Mouse (Mus musculus) heart, embryonic 15.5 days (tissue): ENCODE measurements around the gene Slc25a25. TPM values are rescaled to one million over a fixed set of nuclear protein-coding genes. Genes with fewer than 3 reads are reported as not detected.

Source experiments
- ATAC-seq: fragments of 200-750 bp; cut with Nextera tagmentation; replicated peaks from 2 replicates; pipeline ENCODE4 v1.8.0; 2017; ENCODE audit warnings: low read depth, moderate TSS enrichment; ENCODE audit not compliant: insufficient number of reproducible peaks, insufficient read depth, low FRiP score
- H3K27ac ChIP-seq: fragments of 300-500 bp; sonication (generic); 2 replicates; pipeline ENCODE4 v1.5.1; 2015; ENCODE audit warnings: mild to moderate bottlenecking, inconsistent platforms
- H3K27me3 ChIP-seq: fragments of 300-500 bp; sonication (generic); 2 replicates; pipeline ENCODE4 v1.6.1; 2015; ENCODE audit warnings: inconsistent platforms
- H3K36me3 ChIP-seq: fragments of 300-500 bp; sonication (generic); 2 replicates; pipeline ENCODE4 v1.6.1; 2015; ENCODE audit warnings: mild to moderate bottlenecking, inconsistent platforms
- H3K4me1 ChIP-seq: fragments of 300-500 bp; sonication (generic); replicated peaks from 2 replicates; pipeline ENCODE4 v1.6.1; 2015; ENCODE audit warnings: inconsistent platforms
- H3K4me2 ChIP-seq: fragments of 300-500 bp; sonication (generic); 2 replicates; pipeline ENCODE4 v1.6.1; 2015; ENCODE audit warnings: inconsistent platforms, mild to moderate bottlenecking, moderate library complexity
- H3K4me3 ChIP-seq: fragments of 300-500 bp; sonication (generic); 2 replicates; pipeline ENCODE4 v1.5.1; 2015; ENCODE audit warnings: mild to moderate bottlenecking, inconsistent platforms
- H3K9ac ChIP-seq: fragments of 300-500 bp; sonication (generic); 2 replicates; pipeline ENCODE4 v1.6.1; 2015; ENCODE audit warnings: mild to moderate bottlenecking, inconsistent platforms
- H3K9me3 ChIP-seq: fragments of 300-500 bp; sonication (generic); replicated peaks from 2 replicates; pipeline ENCODE4 v1.6.1; 2016; ENCODE audit warnings: inconsistent platforms
- WGBS: fragments of 180-500 bp; shearing (Covaris S2); methylation state at CpG from one replicate; pipeline ENCODE4 v1.1.7; 2015; ENCODE audit warnings: mixed read lengths; 5-methylcytosine and 5-hydroxymethylcytosine counted together
- polyA plus RNA-seq: library from polyadenylated mRNA; unstranded; fragments of >200 nt; fragmentation: Nextera tagmentation; extraction: Ambion mirVana; gene quantifications from 2 replicates; pipeline ENCODE4 v1.2.1, GENCODE M21; 2015

Gene Slc25a25
- polyA plus RNA-seq, 1 experiment from 2014 or later: 9.1 TPM

- 97% methylated on average over 1 of the region's 1 CpGs for WGBS
- no peak for ATAC-seq
- Histone ChIP-seq H3K9me3 (no peaks in the 10 kb centered on the region), H3K9ac (no peak overlapping the region), H3K27me3 (no peaks in the 10 kb centered on the region), H3K27ac (no peak overlapping the region), H3K36me3 (0 out of 2 replicates have a peak, but pooled peaks cover 1% of the 10 kb centered on the region), H3K4me3 (no peak overlapping the region), H3K4me1 (peaks cover 61% of the 10 kb centered on the region), H3K4me2 (no peak overlapping the region)
Observed at GRCm38 (mm10) chr2:32426141-32426540, 25.1 kb downstream of the Slc25a25 start.

- no peak overlapping the region for H3K4me3 ChIP-seq
- 0 out of 2 replicates have a peak, but pooled peaks cover 3% of the 10 kb centered on the region for H3K36me3 ChIP-seq
- no peak overlapping the region for H3K27ac ChIP-seq
- no peak overlapping the region for H3K9ac ChIP-seq
- ATAC-seq: no peak
- H3K9me3 ChIP-seq: no peaks in the 10 kb centered on the region
- WGBS: 55% methylated on average over 5 of the region's 5 CpGs
- H3K27me3 ChIP-seq: no peaks in the 10 kb centered on the region
- peaks cover 57% of the 10 kb centered on the region for H3K4me1 ChIP-seq
- no peak overlapping the region for H3K4me2 ChIP-seq
Observed at GRCm38 (mm10) chr2:32425568-32425967, 25.7 kb downstream of the Slc25a25 start.

- no peak for ATAC-seq
- WGBS: 36% methylated on average over 3 of the region's 3 CpGs
- H3K9ac ChIP-seq: no peak overlapping the region
- H3K27ac ChIP-seq: peak overlapping the region; percentile 84
- no peaks in the 10 kb centered on the region for H3K27me3 ChIP-seq
- 0 out of 2 replicates have a peak, but pooled peaks cover 10% of the 10 kb centered on the region for H3K36me3 ChIP-seq
- H3K9me3 ChIP-seq: no peaks in the 10 kb centered on the region
- H3K4me3 ChIP-seq: no peak overlapping the region
- no peak overlapping the region for H3K4me2 ChIP-seq
- H3K4me1 ChIP-seq: peaks cover 53% of the 10 kb centered on the region
Observed at GRCm38 (mm10) chr2:32424796-32425195, 26.4 kb downstream of the Slc25a25 start.

- Histone ChIP-seq H3K4me2 (peak overlapping the region; percentile 80), H3K27me3 (no peaks in the 10 kb centered on the region), H3K4me1 (peaks cover 48% of the 10 kb centered on the region), H3K9me3 (no peaks in the 10 kb centered on the region), H3K27ac (peak overlapping the region; percentile 84), H3K4me3 (peak overlapping the region; percentile 48), H3K9ac (peak overlapping the region; percentile 46), H3K36me3 (peaks cover 19% of the 10 kb centered on the region; the same call in 1 of the 2 replicates)
- WGBS: 2% methylated on average over 14 of the region's 14 CpGs
- ATAC-seq: peak; percentile 92
Observed at GRCm38 (mm10) chr2:32423481-32424331, 27.5 kb downstream of the Slc25a25 start.

GRCm38 (mm10) chr2:32421851-32422251 lies 29.4 kb downstream of the Slc25a25 start:
- Histone ChIP-seq H3K36me3 (peaks cover 37% of the 10 kb centered on the region), H3K4me2 (no peak overlapping the region), H3K9ac (no peak overlapping the region), H3K4me3 (no peak overlapping the region), H3K4me1 (peaks cover 38% of the 10 kb centered on the region), H3K27ac (no peak overlapping the region), H3K9me3 (no peaks in the 10 kb centered on the region), H3K27me3 (no peaks in the 10 kb centered on the region)
- WGBS: 91% methylated on average over 6 of the region's 6 CpGs
- ATAC-seq: no peak

- WGBS: 82% methylated on average over 6 of the region's 6 CpGs
Observed at GRCm38 (mm10) chr2:32420647-32421046, 30.6 kb downstream of the Slc25a25 start.

GRCm38 (mm10) chr2:32420066-32420608 lies 31.1 kb downstream of the Slc25a25 start:
- H3K4me2 ChIP-seq: no peak overlapping the region
- H3K9me3 ChIP-seq: no peaks in the 10 kb centered on the region
- no peak overlapping the region for H3K9ac ChIP-seq
- peaks cover 54% of the 10 kb centered on the region for H3K36me3 ChIP-seq
- WGBS: 87% methylated on average over 12 of the region's 12 CpGs
- H3K4me1 ChIP-seq: peaks cover 35% of the 10 kb centered on the region
- H3K4me3 ChIP-seq: no peak overlapping the region
- H3K27me3 ChIP-seq: no peaks in the 10 kb centered on the region
- H3K27ac ChIP-seq: no peak overlapping the region
- ATAC-seq: no peak

More at GRCm38 (mm10) chr2:32420647-32421046, 30.6 kb downstream of the Slc25a25 start:
- no peak for ATAC-seq
- Histone ChIP-seq H3K4me3 (no peak overlapping the region), H3K4me2 (no peak overlapping the region), H3K27ac (no peak overlapping the region), H3K4me1 (peaks cover 38% of the 10 kb centered on the region), H3K36me3 (peaks cover 49% of the 10 kb centered on the region), H3K9ac (no peak overlapping the region), H3K27me3 (no peaks in the 10 kb centered on the region), H3K9me3 (no peaks in the 10 kb centered on the region)

GRCm38 (mm10) chr2:32419359-32419758 lies 31.9 kb downstream of the Slc25a25 start:
- Histone ChIP-seq H3K4me3 (no peak overlapping the region), H3K27me3 (no peaks in the 10 kb centered on the region), H3K36me3 (peaks cover 55% of the 10 kb centered on the region), H3K4me2 (no peak overlapping the region), H3K9ac (no peak overlapping the region), H3K27ac (no peak overlapping the region), H3K9me3 (no peaks in the 10 kb centered on the region), H3K4me1 (peaks cover 28% of the 10 kb centered on the region)
- WGBS: 74% methylated on average over 3 of the region's 3 CpGs
- ATAC-seq: no peak

GRCm38 (mm10) chr2:32418430-32419151 lies 32.7 kb downstream of the Slc25a25 start:
- H3K27ac ChIP-seq: no peak overlapping the region
- no peak overlapping the region for H3K4me2 ChIP-seq
- no peak overlapping the region for H3K9ac ChIP-seq
- peaks cover 21% of the 10 kb centered on the region for H3K4me1 ChIP-seq
- ATAC-seq: no peak
- peaks cover 55% of the 10 kb centered on the region for H3K36me3 ChIP-seq
- H3K9me3 ChIP-seq: no peaks in the 10 kb centered on the region
- no peaks in the 10 kb centered on the region for H3K27me3 ChIP-seq
- 83% methylated on average over 12 of the region's 12 CpGs for WGBS
- H3K4me3 ChIP-seq: no peak overlapping the region

- Histone ChIP-seq H3K36me3 (peaks cover 55% of the 10 kb centered on the region), H3K27ac (no peak overlapping the region), H3K9me3 (no peaks in the 10 kb centered on the region), H3K27me3 (no peaks in the 10 kb centered on the region), H3K4me2 (no peak overlapping the region), H3K4me3 (no peak overlapping the region), H3K9ac (no peak overlapping the region), H3K4me1 (peaks cover 10% of the 10 kb centered on the region)
- 87% methylated on average over 8 of the region's 8 CpGs for WGBS
- no peak for ATAC-seq
Observed at GRCm38 (mm10) chr2:32417486-32417885, 33.8 kb downstream of the Slc25a25 start.

- ATAC-seq: no peak
- Histone ChIP-seq H3K4me2 (no peak overlapping the region), H3K27me3 (no peaks in the 10 kb centered on the region), H3K4me3 (no peak overlapping the region), H3K9ac (no peak overlapping the region), H3K4me1 (peaks cover under 1% of the 10 kb centered on the region; the same call in 1 of the 2 replicates), H3K9me3 (no peaks in the 10 kb centered on the region), H3K36me3 (peaks cover 55% of the 10 kb centered on the region), H3K27ac (no peak overlapping the region)
- 77% methylated on average over 2 of the region's 2 CpGs for WGBS
Observed at GRCm38 (mm10) chr2:32416556-32416955, 34.7 kb downstream of the Slc25a25 start.
